Mouse (Mus musculus): ENCODE measurements at regions not wholly inside any gene's neighbourhood (a gene's known extent, or its start where the extent isn't known, plus 50 kb on each side); places are given as distances from the start of the nearest gene placed in this dataset.

- no peak overlapping the region for H3K9ac ChIP-seq
- no peaks in the 10 kb centered on the region for H3K27me3 ChIP-seq (replicated peaks)
- no peaks in the 10 kb centered on the region for H3K9me3 ChIP-seq
- 74% methylated on average over 6 of the region's 6 CpGs for WGBS
- H3K27ac ChIP-seq: no peak overlapping the region
- no peak overlapping the region for H3K4me3 ChIP-seq
- no peak overlapping the region for H3K4me2 ChIP-seq
- ATAC-seq (replicated peaks): no peak
- H3K4me1 ChIP-seq: no peaks in the 10 kb centered on the region
- no peaks in the 10 kb centered on the region for H3K36me3 ChIP-seq (replicated peaks)
Observed at GRCm38 (mm10) chr10:19122221-19122620, 106.8 kb upstream of the Tnfaip3 start.

DNA sequence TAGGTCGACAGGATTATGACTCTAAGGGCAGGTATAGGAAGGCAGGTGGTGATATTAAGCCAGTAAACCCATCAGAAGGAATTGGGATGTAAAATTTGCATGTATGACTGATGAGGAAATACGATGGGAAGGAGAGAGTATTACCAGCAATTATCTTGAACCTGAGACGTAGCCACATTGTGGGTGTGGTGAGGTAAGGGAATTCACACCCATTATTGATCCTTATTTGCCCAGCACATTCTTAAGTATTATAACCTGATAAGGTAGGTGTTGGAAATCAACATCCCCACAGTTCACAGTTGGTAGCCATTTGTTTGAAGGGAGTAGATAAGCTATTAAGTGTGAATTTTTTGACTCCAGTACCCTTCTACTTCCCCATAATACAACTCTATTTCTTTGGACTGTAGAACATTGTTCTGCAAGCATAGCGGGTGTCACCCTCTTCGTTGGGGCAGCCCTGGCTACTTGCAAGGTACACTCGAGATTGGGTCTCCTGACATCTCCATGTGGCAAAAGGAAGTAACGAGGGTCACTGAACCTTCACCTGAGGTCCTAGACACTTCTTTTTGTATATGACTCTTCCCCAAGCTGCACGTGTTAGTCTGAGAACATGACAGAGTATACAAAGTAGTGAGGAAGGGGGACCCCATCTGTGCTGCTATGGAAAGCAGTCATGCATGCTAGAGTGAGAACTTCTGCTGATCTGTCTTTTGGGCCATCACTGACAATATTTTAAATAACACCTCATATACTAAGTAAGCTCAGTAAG is 104.0 kb upstream of the Tnfaip3 start:
- no peak for ATAC-seq (replicated peaks)
- no peaks in the 10 kb centered on the region for H3K27me3 ChIP-seq (replicated peaks)
- no peaks in the 10 kb centered on the region for H3K9me3 ChIP-seq
- no peak overlapping the region for H3K4me2 ChIP-seq
- H3K4me1 ChIP-seq: no peaks in the 10 kb centered on the region
- H3K27ac ChIP-seq: no peak overlapping the region
- no peak overlapping the region for H3K9ac ChIP-seq
- H3K4me3 ChIP-seq: no peak overlapping the region
- H3K36me3 ChIP-seq (replicated peaks): no peaks in the 10 kb centered on the region
- 87% methylated on average over 8 of the region's 8 CpGs for WGBS

DNA sequence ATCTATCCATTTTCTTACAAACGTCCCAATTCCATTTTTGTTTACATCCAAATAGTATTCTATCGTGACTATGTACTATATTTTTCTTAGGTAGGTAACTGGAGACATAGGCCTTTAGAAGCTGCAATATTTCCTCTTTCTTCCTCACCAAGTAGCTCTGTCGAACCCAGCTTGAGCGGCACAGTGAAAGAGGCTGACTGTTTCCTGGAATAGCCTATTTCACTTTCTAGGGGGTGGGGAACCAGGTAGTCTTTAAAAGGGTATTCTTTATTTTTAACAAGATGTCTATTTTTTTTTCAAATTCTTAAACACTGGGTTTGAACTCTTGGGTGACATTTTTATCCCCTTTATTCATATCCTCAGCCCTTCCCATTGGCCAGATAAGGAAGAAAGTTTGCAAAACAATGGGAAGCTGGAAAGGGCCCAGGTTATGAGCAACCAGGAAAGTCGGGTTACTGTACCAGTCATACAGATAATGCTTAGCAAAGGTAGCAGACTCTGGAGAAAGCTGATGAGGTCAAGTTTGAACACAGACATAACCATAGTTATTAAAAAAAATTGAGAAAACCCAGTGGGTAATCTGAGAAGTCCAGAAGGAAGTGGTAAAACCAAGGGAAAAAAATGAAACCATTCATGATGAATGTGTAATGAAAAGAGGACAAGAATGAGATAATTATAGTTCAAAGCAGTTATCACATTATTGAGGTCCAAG is 103.3 kb upstream of the Tnfaip3 start:
- Histone ChIP-seq H3K4me3 (no peak overlapping the region), H3K27me3 (replicated peaks) (no peaks in the 10 kb centered on the region), H3K4me1 (no peaks in the 10 kb centered on the region), H3K36me3 (replicated peaks) (no peaks in the 10 kb centered on the region), H3K9ac (no peak overlapping the region), H3K27ac (no peak overlapping the region), H3K9me3 (no peaks in the 10 kb centered on the region), H3K4me2 (no peak overlapping the region)
- no peak for ATAC-seq (replicated peaks)
- 88% methylated on average over 5 of the region's 5 CpGs for WGBS

GRCm38 (mm10) chr10:19117071-19117605 is 101.7 kb upstream of the Tnfaip3 start:
- H3K9ac ChIP-seq: no peak overlapping the region
- no peak overlapping the region for H3K4me2 ChIP-seq
- H3K27me3 ChIP-seq (replicated peaks): no peaks in the 10 kb centered on the region
- H3K27ac ChIP-seq: no peak overlapping the region
- peak; percentile 67; the same call in 1 of the 2 replicates for ATAC-seq (replicated peaks)
- H3K4me3 ChIP-seq: no peak overlapping the region
- no peaks in the 10 kb centered on the region for H3K4me1 ChIP-seq
- H3K36me3 ChIP-seq (replicated peaks): no peaks in the 10 kb centered on the region
- 23% methylated on average over 9 of the region's 9 CpGs for WGBS
- H3K9me3 ChIP-seq: no peaks in the 10 kb centered on the region

DNA sequence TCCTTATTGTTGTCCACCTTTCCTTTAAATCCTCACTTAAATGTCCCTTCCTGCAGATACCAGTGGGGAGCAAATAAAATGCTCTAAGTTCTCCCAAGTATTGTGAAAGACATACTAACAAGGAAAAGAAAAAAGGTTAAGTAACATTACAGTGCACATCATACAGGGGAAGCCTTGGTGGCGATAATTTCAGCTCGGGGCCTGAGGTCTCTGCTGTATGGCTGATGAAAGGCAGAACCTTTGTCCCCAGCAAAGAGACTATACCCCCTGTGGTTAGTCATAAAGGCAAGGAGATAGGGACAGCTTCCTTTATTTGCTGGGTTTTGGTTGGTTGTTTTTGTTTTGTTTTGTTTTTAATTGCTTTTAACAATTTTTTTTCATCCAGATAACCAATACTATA is 97.0 kb upstream of the Tnfaip3 start:
- no peaks in the 10 kb centered on the region for H3K9me3 ChIP-seq
- no peaks in the 10 kb centered on the region for H3K36me3 ChIP-seq (replicated peaks)
- H3K27me3 ChIP-seq (replicated peaks): no peaks in the 10 kb centered on the region
- no peak for ATAC-seq (replicated peaks)
- no peak overlapping the region for H3K4me2 ChIP-seq
- H3K9ac ChIP-seq: no peak overlapping the region
- 48% methylated on average over 2 of the region's 2 CpGs for WGBS
- no peak overlapping the region for H3K27ac ChIP-seq
- H3K4me1 ChIP-seq: no peaks in the 10 kb centered on the region
- H3K4me3 ChIP-seq: no peak overlapping the region

DNA sequence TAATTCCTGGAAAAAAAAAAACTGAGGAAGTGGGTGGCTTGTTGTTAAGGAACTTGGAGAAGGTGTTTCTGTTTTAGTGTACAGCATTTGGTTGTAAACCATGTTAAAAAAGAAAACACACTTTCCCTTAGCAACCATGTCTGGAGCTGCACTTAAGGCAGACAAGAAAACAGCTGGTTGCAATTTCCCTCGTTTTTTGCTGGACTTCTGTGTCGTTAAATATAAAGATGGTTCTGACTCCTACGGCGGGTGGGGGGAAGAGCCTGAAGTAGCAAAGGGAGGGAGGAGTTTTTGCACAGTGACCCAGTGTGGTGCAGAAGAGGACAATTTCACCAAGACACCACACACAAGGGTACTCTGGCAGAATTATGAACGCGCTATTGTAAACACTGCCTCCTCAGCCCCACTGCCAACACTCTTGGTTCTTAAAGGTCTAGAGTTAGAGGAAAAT is 89.8 kb upstream of the Tnfaip3 start:
- ATAC-seq (replicated peaks): no peak
- Histone ChIP-seq H3K9ac (no peak overlapping the region), H3K4me2 (no peak overlapping the region), H3K27me3 (replicated peaks) (no peaks in the 10 kb centered on the region), H3K4me1 (no peaks in the 10 kb centered on the region), H3K9me3 (no peaks in the 10 kb centered on the region), H3K27ac (no peak overlapping the region), H3K4me3 (no peak overlapping the region), H3K36me3 (replicated peaks) (no peaks in the 10 kb centered on the region)
- WGBS: 92% methylated on average over 6 of the region's 6 CpGs

GRCm38 (mm10) chr10:19104671-19105203 is 89.3 kb upstream of the Tnfaip3 start:
- no peak for ATAC-seq (replicated peaks)
- 79% methylated on average over 5 of the region's 5 CpGs for WGBS
- Histone ChIP-seq H3K4me1 (no peaks in the 10 kb centered on the region), H3K4me3 (no peak overlapping the region), H3K27me3 (replicated peaks) (no peaks in the 10 kb centered on the region), H3K9me3 (no peaks in the 10 kb centered on the region), H3K4me2 (no peak overlapping the region), H3K9ac (no peak overlapping the region), H3K36me3 (replicated peaks) (no peaks in the 10 kb centered on the region), H3K27ac (no peak overlapping the region)

- no peak overlapping the region for H3K9ac ChIP-seq
- H3K36me3 ChIP-seq (replicated peaks): no peaks in the 10 kb centered on the region
- H3K4me1 ChIP-seq: no peaks in the 10 kb centered on the region
- ATAC-seq (replicated peaks): no peak
- H3K4me2 ChIP-seq: no peak overlapping the region
- H3K27ac ChIP-seq: no peak overlapping the region
- no peaks in the 10 kb centered on the region for H3K9me3 ChIP-seq
- 92% methylated on average over 10 of the region's 10 CpGs for WGBS
- no peaks in the 10 kb centered on the region for H3K27me3 ChIP-seq (replicated peaks)
- no peak overlapping the region for H3K4me3 ChIP-seq
Observed at GRCm38 (mm10) chr10:19099369-19100285, 84.2 kb upstream of the Tnfaip3 start.

DNA sequence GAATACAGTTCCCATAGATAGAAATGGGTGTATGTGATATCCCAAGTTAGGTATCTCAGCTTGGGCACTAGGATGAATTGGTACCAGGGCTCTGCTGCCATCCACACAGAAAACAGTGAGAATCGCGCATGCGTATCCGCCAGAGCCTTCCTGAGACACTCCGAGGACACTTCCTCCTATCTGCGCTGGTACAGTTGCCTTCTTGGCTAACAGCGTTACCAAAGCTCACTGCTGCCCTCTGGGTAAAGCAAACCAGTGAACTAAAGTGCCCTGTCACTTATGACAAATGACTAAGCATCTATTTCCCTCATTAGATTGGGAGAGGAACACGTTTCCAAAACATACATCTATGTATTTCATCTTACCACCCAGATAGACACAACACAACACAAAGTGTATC is 78.8 kb upstream of the Tnfaip3 start:
- H3K4me1 ChIP-seq: no peaks in the 10 kb centered on the region
- H3K27ac ChIP-seq: no peak overlapping the region
- no peaks in the 10 kb centered on the region for H3K27me3 ChIP-seq (replicated peaks)
- no peak overlapping the region for H3K4me3 ChIP-seq
- ATAC-seq (replicated peaks): no peak
- no peaks in the 10 kb centered on the region for H3K9me3 ChIP-seq
- WGBS: 57% methylated on average over 8 of the region's 8 CpGs
- H3K9ac ChIP-seq: no peak overlapping the region
- no peak overlapping the region for H3K4me2 ChIP-seq
- H3K36me3 ChIP-seq (replicated peaks): no peaks in the 10 kb centered on the region

DNA sequence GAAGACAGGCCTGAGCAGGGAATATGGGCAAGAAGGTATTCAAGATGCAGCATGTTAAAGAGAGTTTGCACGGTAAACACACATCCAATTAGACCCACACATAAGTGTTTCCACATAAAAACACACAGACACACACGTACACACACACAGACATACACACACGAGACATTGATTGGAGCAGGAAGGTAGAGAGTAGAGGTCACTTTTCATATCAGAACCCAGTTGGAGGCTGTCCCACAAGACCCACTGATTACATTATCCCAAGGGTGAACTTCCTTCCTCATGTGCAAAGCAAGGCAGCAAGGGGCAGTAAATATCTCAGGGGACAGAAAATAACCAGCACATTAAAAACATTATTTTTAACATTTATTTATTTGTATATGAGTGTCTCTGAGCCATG is 78.2 kb upstream of the Tnfaip3 start:
- WGBS: 87% methylated on average over 3 of the region's 3 CpGs
- no peak overlapping the region for H3K4me2 ChIP-seq
- H3K27ac ChIP-seq: no peak overlapping the region
- H3K9ac ChIP-seq: no peak overlapping the region
- no peak for ATAC-seq (replicated peaks)
- no peak overlapping the region for H3K4me3 ChIP-seq
- H3K9me3 ChIP-seq: no peaks in the 10 kb centered on the region
- H3K36me3 ChIP-seq (replicated peaks): no peaks in the 10 kb centered on the region
- no peaks in the 10 kb centered on the region for H3K4me1 ChIP-seq
- H3K27me3 ChIP-seq (replicated peaks): no peaks in the 10 kb centered on the region

DNA sequence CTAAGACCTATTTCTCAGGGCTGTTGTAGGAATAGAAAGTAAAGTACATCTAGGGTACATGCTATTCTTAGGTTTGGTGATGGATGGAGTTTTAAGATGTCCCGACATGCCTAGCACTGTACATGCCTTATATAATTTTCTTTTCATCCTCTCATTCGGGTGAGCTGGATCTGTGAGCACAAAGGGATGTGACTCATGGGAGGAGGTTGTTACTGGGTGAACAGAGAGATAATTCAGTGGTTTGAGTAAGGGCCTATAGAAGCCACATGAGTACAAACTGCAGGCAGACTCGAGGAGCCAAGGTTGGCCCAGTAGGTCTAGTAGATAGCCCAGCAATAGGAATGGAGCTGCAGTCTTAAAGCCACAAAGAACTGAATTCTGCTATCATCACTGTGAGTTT is 76.5 kb upstream of the Tnfaip3 start:
- Histone ChIP-seq H3K9me3 (no peaks in the 10 kb centered on the region), H3K4me1 (no peaks in the 10 kb centered on the region), H3K36me3 (replicated peaks) (no peaks in the 10 kb centered on the region), H3K4me2 (no peak overlapping the region), H3K4me3 (no peak overlapping the region), H3K27me3 (replicated peaks) (no peaks in the 10 kb centered on the region), H3K9ac (no peak overlapping the region), H3K27ac (no peak overlapping the region)
- ATAC-seq (replicated peaks): no peak
- WGBS: 94% methylated on average over 3 of the region's 3 CpGs

GRCm38 (mm10) chr10:19091110-19091509 is 75.7 kb upstream of the Tnfaip3 start:
- no peak for ATAC-seq (replicated peaks)
- WGBS: 18% methylated on average over 3 of the region's 3 CpGs

More at GRCm38 (mm10) chr10:19091110-19091509, 75.7 kb upstream of the Tnfaip3 start:
- Histone ChIP-seq H3K4me1 (no peaks in the 10 kb centered on the region), H3K27ac (no peak overlapping the region), H3K9me3 (no peaks in the 10 kb centered on the region), H3K4me2 (no peak overlapping the region), H3K4me3 (no peak overlapping the region), H3K36me3 (replicated peaks) (no peaks in the 10 kb centered on the region), H3K27me3 (replicated peaks) (no peaks in the 10 kb centered on the region), H3K9ac (no peak overlapping the region)
